Mouse (Mus musculus) right cerebral cortex, postnatal 14 days (tissue): Measurements from ENCODE around the gene Vill.

Experiments
- DNase-seq: peaks from one replicate; pipeline ENCODE4 v3.0.0; 2022

Gene Vill

DNA sequence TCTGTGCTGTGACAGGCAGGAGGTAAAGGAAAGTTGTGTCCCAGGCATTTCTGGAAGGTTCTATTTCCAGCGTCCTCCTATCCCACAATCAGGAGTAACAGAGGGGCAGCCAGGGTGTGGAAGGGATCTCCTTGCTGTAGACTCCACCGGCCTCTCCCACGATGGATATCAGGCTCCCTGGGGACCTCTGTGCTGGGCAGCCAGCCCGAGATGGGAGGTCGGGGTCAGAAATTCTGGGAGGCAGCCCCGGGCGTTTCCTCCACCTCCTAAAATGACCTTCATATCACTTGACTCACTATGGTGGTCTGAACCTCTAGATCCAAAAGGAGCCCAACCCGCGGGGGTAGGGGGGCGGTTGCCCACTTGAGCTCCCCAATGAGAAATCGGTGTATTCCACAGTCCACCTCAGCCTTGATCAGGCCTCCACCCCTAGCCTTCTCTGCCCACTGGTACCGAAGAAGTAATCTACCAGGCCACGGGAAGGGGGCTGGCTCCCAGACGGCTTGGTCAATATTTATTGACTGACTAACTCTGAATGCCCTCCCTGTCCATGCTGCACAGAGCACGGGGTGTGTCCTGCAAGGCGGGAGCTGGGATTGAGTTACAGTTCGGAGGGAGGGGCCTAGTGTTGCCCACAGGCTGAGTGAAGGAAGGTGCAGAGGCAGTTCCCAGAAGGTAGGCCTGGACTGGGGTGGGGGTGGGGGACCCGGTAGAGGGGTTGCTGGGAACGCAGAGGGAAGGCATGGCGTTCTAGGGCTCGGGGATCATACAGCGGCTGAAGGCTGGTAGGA, at the start of gene Vill:
Vill (plus strand) TSS at position 625 of the 791 bp plus-strand sequence.
- DNase-seq = no peak

DNA sequence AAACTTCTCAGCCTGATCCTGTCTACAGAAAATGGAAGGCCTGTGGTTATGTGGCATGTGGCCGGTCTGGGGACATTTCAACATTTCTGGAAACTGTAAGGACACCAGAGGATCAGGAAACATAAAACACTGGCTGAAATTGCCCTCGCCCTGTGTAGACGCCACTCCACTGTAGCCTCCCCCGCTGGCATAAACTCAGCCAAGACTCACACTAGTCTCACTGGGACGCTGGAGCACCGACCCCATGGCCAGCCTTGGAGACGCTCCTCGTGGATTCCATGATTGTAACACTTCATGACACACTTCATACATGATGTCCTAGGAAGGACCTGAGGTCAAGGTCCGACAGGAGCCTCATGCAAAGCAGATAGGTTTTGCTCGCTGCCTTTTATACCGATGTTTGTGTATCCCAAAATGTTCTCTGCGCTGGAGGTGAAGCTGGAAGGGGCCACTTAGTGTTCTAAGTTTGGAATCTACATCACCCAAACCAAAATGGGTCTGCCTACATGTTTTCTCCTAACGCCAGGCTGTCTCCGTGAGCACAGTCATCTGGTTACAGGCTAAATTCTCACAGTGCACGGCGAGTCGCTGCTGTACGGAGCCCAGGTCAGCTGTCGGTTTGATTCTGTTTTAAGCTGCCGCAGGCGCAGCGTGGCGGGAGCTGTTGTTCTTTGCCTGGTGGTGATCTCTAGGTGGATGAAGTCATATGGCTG, 48.4 kb upstream of the Vill start:
- DNase-seq = peak; percentile 33

DNA sequence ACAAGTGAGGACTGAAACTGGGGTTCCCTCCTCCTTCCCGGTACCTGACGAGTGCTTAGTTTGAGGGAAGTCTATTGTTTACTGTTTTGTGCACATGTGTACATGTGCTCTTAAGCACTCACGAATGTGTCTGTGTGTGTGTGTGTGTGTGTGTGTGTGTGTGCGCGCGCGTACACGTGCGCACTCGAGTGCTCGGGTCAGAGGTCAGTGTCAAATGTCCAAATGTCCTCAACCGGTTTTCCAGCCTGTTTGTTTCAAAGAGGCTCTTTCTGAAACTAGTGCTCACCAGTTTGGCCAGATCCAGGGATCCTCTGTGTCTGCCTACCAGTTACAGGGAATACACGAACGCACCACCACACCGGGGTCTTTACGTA, 47.9 kb upstream of the Vill start:
- DNase-seq = no peak

DNA sequence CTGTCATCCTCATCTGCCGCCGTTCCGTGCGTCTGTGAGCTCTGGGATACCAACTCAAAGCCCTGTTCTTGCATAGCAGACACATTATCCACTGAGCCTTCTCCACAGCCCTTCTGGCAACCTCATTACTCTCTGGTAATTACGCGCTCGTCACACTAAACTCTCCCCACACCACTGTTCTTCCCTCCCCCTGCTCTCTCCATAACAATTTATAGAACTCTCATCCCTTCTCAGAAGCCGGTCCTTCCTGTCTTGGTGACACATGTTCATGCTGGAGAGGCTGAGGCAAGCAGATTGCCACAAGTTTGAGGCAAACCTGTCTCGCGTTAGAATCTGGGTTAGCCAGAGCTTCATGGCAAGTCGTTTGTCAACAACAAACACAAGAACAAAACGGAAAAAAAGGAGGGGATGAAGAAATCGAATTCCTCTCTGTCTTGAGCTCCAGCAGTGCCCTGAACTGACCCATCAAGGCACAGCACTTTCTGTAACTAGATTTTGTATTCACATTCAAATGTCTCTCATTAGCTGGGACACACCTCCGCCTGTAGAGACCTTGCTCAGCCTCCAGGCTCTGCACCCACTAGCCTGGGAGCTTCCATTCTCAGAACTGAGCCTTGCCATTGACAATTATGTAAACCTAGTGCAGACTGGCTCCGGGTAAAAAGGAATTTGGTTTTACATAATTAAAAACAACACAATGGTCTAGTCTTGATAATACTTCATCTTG, 47.1 kb upstream of the Vill start:
- DNase-seq = no peak

DNA sequence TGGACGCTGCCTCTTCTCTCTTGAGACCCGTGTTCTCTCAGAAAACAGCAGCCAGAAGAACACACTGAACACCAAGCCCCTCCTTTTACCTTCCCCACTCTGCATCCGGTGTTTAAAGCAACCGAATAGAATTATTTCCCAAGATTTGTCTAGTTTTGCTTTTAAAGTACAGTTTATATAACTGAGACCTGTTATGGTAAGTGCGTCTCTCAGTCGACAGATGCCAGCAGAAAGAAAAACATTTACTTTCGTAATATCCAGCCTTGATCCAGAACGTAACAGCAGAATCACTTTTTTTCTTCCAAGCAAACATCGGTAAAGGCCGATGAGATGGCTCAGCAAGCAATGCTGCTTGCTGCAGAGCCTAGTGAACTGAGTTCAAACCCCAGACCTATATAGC, 45.3 kb upstream of the Vill start:
- no peak for DNase-seq

DNA sequence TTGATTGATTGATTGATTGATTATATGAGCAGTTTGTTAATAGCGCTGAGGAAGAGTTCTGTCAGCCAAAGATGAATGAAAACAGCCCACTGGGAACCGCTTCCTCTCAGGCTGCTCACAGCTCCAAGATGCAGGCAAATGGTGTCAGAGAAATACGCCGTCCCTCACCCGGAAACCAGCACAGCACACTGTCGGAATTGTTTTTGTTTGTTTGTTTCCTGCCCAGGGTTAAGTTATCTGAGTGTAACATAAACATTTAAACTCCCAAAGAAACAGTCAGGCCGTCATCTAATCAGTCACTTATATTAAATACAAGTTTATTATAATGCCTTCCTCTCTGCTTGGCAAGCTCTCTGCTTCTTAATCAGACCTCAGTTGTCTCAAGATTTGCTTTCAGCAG, 43.7 kb upstream of the Vill start:
- DNase-seq = no peak

DNA sequence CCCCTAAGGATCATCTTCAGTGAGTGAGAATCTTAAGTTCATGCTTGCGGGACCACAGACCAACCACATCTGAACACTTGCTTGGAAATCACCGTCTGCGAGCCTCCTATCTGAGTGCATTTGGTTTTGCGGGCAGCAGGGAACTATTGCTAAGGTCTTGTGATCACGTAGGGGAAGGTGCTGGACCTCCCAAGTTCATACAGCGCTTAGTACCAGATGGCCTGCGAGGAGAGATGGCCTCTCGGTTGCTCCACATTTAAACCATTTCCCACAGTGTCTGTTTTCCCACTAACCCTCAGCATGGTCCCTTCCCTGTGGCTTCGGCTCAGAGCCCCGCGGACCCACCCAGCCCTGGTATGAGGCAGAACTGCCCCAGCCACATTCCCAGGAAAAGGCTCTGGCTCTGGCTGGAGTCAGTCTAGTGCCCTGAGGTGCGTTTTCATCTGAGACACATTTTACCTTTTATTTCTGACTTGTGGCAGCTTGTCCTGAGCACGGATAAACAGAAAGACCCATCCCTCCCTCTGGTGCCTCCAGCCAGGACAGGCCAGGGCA, 42.3 kb upstream of the Vill start:
- DNase-seq = no peak

DNA sequence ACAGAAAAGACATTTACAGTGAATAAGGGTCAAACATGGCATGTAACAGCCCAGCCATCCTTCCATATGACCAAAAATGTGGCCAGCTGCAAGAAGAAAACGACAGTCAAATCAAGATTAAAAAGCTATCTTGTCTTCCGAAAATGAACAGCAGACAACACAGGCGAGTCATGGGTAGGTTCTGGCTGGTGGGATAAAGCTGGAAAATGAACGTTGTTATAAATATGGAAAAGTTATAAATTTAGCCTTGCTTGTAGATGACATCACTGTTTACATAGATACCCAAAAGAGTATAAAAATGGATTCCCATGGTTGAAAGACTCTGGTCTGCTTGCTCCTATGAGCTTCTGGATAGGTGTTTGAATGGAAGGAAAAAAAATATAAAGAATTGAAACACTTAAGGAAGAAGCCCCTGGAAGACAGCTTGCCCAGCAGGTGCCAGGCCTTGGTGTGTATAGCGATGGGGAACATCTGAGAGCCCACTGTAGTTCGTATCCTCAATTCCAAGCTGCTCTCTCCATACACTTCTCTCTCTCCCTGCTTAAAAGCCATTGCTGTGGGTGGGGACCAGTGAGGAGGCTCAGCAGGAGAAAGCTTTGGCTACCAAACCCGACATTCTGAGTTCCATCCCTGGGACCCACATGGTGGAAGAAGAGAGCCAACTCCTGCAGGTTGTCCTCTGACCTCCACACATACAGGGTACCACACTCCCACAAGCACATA, 35.6 kb upstream of the Vill start:
- no peak for DNase-seq

DNA sequence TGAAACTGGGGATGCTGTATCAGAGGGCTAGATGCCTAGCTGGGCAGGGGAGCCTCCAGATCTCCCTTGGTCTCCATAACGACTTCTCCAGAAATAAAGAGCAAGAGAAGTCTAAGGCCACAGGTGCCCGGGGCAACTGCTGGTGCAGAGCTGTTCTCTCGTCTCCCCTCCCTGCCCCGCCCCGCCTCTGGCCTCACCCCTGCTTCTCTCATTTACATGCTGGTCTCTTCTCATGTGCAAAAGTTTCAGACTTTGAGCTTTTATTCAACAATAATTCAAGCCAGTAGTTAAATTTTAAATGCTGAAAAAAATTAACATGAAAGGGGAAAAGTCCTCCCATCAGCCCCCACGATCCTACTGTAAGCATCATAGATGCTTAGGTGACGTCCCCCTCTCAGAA, 30.8 kb upstream of the Vill start:
- DNase-seq = no peak

DNA sequence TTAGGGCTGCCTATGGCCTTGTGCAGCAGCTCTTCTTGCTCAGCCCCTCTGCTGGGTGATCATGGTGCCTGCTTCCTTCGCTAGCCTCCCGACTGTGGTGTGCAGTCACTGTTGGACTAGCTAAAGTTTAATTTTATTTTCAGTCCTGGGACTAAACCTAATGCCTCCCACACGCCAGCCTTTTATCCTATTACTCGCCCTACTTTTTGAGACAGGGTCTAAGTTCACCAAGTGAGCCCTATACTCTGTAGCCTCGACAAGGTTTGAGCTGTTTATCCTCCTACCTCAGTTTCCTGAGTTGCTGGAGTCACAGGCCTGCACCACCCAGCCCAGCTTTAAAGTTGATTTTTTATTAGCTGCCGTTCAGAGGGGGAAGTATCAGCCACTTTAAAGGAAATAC, 27.3 kb upstream of the Vill start:
- no peak for DNase-seq

DNA sequence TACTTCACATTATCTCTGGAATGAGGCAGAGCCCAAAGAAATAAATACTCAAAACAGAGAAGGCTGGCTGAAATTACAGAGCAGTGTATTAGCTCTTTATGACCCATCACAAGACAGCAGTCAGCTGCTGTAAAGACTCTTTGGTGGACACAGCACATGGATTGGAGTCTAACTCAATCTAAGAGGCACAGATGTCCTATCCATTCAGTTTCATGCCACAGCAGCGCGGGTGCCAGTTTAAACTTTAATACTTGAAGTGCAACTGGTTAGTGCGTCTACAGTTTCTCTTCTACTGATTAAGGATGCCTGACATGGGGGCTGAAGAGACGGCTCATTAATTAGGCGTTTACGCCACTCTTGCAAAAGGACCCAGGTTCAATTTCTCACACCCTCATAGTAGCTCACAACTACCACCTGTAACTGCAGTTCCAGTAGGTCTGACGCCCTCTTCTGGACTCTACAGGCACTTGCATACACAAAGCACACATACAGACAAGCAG, 26.7 kb upstream of the Vill start:
- DNase-seq = no peak

DNA sequence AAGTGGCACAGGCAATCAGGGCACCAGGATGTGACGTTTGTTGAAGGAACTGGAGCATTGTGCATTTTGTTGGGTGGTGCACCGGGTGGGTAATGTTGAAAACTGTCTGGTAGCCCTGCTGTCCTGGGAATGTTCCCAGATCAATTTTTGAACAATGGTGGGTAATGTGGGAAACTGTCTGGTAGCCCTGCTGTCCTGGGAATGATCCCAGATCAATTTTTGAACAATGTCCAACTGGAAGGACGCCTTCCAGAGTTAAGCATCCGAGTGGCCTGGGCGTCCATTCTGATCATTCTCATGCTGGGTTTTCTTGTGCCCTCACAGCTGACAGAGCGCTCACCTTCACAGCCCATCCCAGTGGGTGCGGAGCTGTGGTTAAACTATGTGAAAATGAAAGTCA, 25.2 kb upstream of the Vill start:
- DNase-seq = no peak

DNA sequence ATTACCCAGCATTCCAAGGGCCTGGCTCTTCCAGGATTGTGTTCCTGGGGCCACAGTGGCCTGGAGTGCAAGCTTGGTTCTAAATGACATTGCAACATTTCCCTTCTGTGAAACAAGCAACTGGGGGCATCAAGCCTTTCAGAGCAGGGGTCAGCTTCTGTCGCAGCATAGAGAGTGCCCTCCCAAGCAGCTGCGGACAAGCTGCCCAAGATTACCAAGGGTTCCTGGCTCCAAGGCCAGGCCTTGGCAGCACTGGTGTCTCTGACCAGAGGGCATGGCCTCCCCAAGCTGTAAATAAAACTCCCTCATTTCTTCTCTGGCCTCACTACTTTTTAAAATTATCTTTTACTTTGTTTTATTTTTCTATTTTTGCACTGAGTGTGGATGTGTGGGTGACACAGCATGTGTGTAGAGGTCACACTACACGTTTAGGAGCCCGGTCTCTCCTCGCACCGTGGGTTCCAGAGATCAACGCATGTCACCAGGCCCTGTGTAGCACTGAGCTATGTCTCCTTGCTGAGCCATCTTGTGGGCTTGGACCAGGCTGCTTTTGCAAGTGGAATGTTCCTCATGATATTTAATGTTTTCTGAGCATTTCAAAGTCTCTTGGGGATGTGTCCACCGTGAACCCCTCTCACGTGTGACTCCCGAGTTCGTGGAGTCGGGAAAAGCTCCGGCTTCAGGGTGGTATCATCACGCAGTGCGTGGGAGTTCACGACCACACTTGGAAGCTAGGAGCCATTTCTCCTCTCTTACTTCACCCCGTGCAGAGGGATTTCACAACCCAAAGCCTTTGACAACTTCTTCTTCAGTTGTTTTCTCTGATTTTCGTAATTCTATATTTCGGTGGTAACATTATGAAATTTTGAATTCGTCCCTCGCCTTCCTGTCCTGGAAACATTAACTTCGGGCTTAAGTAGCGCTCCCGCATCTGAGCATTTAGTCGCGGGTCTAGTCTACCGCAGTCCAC, 24.1 kb upstream of the Vill start:
- no peak for DNase-seq

DNA sequence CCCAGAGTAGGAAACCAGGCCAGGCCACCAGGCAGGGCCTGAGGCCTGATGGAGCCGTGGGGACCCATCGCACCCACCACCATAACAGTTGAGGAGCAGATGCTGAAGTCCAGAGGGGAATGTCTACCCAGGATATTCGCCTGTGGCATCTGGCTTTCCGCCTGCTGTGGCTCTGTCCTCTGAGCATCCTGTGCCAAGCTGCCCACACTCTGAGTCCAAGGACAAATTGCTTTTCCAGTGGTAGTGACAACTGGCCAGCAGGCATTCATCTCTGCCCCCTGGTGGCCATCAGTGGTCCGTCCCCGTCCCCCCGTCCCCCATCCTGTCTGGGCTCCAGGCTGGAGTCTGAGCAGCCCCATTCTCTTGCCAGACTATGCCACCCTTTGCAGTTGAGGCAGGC, 23.0 kb upstream of the Vill start:
- peak; percentile 64 for DNase-seq

DNA sequence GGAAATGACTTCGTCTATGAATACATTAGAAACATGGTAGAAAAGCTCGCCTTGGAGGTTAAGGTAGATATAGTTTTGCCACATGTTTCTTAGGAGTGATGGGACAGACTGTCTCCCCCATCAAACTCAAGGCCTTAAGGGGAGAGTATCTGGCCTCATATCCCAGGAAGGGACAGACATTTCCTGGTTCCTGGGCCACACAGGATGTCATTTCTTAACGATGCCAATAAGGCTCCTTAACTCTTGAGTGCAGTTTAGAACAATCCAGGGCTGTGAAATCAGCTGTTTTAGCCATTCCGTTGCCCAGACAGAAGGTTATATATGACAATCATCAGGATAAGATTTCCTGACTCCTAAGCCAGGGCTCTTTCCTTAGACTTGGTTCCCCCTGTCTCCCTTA, 21.5 kb upstream of the Vill start:
- DNase-seq = no peak

DNA sequence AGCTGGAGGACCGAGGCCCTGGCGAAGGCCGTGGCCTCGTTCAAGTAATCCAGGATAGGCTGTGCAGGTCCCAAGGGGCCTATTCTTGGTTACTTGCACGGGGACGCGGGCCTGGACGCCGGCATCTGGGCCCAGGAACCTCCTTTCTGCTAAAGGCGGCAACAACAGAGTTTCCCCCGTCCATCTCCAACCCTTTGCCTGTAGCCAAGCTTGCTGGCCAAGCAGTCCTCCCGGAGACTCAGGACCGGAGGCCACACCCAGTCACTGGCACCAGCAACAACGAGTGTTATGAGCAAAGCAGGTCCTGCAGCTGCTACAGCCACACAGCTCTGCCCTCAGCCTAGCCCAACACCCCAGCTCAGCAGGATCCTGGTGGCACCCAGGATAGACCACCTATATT, 20.8 kb upstream of the Vill start:
- no peak for DNase-seq

DNA sequence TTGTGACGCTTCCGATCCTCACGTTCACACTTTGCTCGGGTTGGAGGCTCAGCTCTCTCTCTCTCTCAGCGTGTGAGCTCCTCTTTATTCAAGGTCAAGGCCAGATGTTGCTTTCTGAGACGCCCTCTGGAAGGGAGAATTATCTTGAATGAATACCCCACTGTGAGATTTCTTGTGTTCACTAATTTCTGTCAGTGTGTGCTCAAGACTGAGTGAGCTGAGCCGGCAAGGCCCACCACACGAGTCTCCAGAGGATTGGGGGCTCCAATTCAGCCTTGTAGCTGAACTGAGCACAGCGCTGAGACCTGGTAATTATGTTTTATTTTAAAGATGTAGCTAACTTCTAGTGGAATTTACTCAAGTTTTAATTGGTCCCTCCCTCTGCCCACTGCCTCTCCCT, 20.0 kb upstream of the Vill start:
- DNase-seq = no peak

DNA sequence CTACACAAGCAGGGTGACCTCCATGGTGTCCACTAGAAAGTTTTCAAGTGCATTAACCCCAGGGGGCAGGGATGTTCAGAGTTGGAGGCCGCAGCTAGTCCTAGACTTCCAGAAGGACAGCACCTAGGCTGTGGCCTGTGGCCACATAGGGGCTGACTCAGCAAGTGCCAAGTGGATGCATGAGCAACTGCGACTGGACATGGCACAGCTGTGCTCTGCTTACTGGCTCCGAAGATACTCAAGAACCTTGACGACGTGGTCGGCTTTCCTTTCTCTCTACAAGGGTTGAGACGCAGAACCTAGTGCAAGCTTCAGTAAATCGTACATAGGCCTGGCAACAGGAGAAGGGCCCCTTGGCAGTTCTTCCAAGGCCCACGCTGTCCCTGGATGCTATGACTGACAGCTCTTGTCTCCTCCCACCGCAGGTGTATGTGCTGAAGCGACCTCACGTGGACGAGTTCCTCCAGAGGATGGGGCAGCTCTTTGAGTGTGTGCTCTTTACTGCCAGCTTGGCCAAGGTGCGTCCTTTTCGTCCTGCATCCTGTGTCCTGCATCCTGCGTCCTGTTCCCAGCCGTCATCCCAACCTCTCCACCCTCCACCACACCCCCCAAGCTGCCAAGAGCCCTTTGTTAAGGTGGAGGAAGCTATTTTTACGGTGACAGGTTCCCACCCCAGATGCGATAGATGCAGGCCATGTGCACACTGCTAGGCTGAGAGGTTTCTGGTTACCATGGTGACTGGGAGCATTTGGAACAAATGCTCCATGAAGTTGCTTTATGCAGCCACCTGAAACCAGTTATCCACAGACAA, 19.3 kb upstream of the Vill start:
- no peak for DNase-seq

DNA sequence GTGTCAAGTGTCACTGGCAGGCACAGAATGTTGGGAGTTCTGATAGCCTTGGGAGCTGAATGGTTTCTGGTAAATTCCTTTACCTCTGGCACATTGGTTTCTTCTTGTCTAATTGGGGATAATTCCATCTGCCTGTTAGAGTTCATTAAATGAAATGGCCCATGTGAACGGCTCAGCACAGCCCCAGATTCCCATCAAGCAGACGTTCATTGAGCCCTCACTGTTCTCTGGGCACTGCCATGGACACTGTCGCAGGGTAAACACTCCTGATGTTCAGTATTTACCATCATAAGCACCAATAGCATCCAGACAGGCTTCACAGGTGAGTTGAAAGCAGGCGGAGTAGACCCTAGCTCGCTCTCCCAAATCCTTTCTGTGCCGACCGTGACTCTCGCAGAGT, 18.5 kb upstream of the Vill start:
- no peak for DNase-seq
